Mouse (Mus musculus): ENCODE measurements around the gene Moxd2. TPM values are rescaled to one million over a fixed set of nuclear protein-coding genes. Genes with fewer than 3 reads are reported as not detected.

Moxd2 gene
- polyA plus RNA-seq (2012; rRNA removed; ENCODE audit: low replicate concordance): not detected in 2 replicates

GRCm38 (mm10) chr6:40887394-40887793 lies at the start of gene Moxd2:
TSS of gene Moxd2 (minus strand) at chr6:40887494.

GRCm38 (mm10) chr6:40900287-40900686 lies 13.0 kb upstream of the Moxd2 start, which contains the start of gene Prss58:
TSS of gene Prss58 (minus strand) at chr6:40900387.

Other genes starting within 250 kb of the Moxd2 start
- gene Prss58, start 12.9 kb upstream of the Moxd2 start, polyA plus RNA-seq (2012; rRNA removed; ENCODE audit: low replicate concordance): not detected in 2 replicates
- gene 1700074P13Rik, start 53.1 kb upstream of the Moxd2 start, polyA plus RNA-seq (2012; rRNA removed; ENCODE audit: low replicate concordance): not detected in 2 replicates
- gene Gm4744, start 64.4 kb upstream of the Moxd2 start, polyA plus RNA-seq (2012; rRNA removed; ENCODE audit: low replicate concordance): not detected in 2 replicates
- gene 1810009J06Rik, start 77.3 kb upstream of the Moxd2 start, polyA plus RNA-seq (2012; rRNA removed; ENCODE audit: low replicate concordance): not detected in 2 replicates
- not detected in 2 replicates for gene Gm2663, start 112.0 kb upstream of the Moxd2 start, polyA plus RNA-seq (2012; rRNA removed; ENCODE audit: low replicate concordance)
- gene 2210010C04Rik, start 148.0 kb upstream of the Moxd2 start, polyA plus RNA-seq (2012; rRNA removed; ENCODE audit: low replicate concordance): 0.50 TPM in 1 of 2 replicates, not detected in the other